Mouse (Mus musculus) gonadal fat pad, adult 2 months (tissue): Measurements from ENCODE around the gene Polrmt. TPM values are rescaled to one million over a fixed set of nuclear protein-coding genes. Genes with fewer than 3 reads are reported as not detected.
"Not testable (repeated sequence)": the region's sequence is repeated elsewhere in the genome, so short reads cannot be mapped to it uniquely, and the experiment has no call there.

ENCODE experiments used
- DNase-seq: peaks from one replicate; pipeline ENCODE4 v3.0.0-alpha.2; 2012; ENCODE audit warnings: low read depth
- polyA plus RNA-seq: library from polyadenylated mRNA; depleted of rRNA; stranded (reverse); fragments of >200 nt; gene quantifications from 2 replicates; pipeline ENCODE4 v1.2.3, GENCODE M21; 2012

Gene Polrmt
- polyA plus RNA-seq, 1 experiment, result 48.1 TPM

DNA sequence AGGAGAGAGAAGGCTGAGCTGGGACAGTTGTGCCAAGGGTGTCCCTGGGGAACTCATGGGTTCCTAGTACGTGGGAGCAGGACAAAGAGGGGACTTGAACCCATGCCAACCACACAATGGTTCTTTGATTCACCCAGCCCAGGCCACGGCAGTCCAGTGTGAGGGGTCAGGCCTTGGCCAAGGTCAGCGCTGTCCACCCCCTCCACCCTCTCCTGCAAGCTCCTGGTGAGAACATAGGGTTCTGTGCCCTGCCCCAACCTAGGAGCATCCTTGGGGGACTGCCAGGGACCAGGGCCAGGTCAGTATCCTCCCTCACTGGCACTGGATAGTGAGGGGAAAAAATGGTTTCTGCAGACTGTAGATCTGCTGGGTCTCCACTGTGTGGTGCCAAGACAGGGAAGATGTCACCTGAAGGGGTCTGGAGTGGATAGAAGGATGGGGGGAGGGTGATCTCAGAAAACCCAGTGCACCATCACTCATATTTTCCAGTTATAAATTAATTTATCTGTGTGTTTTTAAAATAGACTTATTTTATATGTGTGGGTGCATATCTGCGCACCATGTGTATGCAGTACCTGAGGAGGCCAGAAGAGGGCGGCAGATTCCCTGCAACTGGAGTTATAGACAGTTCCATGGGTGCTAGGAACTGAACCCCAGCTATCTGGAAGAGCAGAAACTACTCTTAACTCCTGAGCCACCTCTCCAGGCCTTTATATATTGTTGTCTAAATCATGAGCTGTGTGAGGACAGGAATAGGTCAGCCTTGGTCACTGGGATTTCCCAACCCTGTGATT lies 28.3 kb upstream of the Polrmt start:
- DNase-seq, result no peak

DNA sequence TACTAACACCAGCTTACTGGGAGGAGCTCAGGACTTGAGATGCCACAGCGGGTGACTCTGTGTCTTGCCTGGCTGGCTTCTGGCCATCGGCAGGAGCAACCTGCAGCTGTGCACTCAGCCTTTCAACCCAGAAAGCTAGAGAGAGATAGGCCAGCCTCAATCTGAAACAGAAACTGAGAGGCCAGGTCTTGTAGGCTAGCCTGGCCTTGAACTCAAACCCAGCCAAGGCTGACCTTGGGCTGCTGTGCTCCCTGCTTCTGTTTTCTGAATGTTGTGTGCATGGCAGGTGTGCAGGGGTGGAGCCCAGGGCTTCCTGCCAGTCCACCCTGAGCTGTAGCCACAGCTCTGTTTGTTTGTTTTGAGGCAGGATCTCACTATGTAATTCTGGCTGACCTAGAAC lies 26.8 kb upstream of the Polrmt start:
- no peak for DNase-seq

DNA sequence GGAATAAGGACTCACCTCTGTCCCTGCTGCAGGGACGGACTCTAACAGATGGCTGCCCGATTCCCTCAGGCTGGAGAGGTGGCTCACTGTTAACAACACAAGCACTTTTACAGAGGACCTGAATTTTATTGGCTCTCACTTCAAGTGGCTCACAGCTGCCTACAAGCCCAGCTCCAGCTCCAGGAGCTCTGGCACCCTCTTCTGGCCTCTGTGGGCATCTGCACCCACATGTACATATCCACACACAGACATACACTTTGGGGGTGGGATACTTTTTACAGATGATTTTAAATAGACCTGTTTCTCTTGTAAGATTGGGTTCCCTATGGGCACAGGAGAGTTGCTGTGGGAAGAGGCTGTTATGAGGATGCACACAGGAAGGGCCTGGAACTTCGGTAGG lies 25.9 kb upstream of the Polrmt start:
- no peak for DNase-seq

DNA sequence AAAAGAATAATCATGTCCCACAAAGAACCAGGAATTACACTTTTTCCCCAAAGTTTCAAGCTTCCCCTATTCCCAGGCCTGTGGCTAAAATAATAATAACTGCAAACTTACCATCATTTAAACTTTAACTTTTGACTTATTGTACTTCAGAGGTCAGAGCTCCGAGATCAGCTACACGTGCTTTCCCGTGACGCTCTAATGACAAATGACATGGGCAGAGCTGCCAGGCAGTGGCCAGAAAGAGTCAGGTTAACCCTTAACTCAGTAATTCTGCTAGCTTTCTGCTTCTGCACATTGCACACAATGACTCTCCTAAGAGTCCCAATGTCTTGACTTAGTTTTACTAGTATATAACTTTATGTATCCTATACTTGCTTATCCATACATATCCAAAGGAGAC lies 22.9 kb upstream of the Polrmt start:
- no peak for DNase-seq

DNA sequence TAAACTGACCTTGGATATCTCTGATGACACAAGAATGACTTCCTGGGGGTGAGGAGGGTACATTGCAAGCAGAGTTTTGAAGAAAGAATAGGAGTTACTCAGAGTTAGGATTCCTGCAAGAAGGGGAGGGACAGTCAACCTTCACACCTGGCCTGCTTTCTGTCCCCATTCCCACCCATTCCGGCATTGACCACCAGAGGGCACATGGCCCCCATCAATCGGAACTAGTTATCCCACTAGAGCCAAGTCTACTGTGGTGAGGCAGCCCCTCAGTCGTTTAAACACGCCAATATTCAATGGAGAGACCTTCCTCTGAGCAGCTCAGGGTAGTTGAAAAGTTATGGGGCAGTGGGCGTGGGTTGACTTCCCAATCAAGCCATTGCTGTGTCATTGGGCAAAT lies 22.0 kb upstream of the Polrmt start:
- no peak for DNase-seq

DNA sequence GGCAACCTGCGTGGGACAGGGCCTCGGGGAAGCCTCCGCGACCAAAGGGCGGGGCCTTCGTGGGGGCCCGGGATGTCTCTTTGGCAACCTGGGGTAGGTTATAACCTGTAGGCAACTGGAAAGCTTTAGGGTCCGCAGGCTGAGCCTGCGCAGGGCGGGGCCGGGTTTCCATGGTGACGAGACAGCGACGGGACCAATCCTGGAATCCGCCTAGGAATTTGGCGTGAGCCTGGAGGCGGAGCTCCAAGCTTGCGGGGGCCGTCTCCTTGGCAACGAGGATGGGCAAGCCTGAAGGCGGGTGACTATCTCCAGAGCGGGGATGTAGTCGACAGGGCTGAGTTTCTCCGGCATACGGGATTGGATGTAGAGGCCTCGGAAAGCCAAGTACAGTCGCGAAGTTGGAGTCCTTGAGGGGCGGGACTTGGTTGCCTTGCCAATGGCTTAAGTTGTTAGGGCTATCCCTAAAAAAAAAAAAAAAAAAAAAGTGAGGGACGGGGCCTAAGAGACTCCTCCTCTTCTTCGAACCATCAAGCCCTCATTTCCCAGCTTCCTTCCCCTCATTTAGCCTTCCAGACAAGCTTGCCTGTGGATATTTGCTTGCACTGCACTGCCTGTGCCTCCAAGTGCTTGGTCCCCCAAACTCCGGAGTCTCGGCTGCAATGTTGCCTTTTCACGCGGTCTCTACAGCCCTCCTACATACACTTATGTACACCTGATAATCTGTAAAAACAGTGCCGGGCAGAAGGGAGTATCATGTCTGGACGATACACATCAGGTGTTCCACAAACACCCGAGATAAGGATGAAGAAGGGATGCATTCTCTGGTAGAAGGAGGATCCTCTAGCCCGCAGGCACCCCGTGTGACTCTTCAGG lies 21.2 kb upstream of the Polrmt start:
- DNase-seq, result no peak

DNA sequence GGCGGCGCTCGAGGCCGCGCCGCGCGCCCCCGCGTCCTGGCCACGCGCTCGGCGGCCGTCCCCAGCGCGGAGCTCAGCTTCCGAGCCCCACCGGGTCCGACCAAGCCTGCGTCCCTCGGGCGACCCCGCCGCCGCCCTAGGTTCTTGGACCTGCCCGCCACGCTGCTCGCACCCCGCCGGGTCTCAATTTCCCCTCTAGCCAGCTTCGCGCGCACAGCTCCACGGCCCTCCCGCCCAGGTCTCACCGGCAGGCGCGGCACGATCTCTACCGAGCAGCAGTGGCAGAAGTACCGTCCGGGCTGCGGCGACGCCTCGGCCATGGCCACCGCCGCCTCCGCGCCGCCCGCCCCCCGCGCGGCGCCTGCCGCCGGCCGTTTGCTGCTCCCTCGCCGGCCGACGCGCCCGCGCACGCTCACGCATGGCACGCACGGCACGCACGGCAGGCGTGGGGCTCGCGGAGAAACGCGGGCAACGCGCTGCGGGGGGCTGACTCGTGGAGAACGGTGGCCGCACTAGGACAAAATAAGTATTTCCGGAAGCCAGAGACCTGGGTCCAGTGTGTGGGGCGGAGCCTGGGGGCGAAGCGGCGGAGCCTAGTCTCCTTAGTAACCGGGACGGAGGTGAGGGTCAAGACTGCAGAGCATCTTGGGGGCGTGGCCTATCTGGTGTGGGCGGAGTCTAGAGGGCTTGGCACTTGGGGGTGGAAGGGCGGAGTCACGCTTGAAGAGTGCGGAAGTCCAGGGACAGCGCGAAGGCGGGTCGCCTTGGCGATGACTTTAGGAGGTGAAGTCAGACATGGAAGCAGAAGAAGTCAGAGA lies 20.3 kb upstream of the Polrmt start, which contains the start of gene Rnf126:
Gene Rnf126, minus strand, starts transcription at position 445 of the 818 bp plus-strand sequence.
- peak; percentile 95 for DNase-seq

DNA sequence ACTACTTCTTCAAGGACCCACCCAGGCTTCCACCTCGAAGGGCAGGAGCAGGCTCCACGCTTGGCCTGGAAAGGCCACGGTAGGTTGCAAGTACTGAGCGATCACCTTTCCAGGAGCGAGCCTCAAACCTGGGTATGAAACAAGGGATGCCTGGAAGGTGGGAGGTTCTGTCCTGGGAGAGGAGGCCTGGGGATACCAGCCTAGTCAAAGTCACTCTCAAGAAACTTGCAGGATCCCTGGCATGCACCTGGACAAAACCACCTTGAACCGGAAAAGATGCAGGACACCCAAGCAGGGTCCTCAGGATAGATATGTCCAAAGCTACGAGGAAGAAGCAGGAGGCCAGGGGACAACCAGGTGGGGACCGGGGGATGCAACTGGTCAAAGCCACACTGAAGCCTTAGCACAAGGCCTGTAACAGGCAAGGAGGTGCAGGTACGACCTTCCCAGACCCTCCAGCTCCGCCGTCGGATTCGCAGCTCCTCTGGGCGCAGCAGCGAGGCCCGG lies 19.7 kb upstream of the Polrmt start:
- DNase-seq, result no peak

DNA sequence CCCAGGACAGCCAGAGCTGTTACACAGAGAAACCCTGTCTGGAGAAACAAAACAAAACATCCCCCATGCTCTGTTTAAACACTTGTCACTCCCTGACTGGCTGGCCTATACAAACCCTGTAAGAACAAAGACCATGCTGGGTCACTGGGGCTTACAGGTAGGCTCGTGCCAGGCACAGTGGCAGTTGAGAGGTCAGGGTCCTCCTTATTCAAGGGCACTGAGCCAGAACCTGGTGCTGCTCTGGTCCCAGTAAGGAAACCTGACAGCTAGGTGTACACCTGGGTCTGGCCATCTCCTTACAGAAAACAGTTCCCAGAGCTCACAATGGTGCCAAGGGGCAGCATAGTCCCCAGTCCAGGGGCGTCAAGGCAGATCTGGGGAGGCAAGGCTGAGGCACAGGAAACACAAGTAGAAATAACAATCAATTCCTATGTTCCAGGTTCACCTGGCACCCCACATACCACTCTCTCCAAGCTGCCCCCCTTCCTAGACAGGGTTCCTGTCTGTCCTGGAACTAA lies 18.9 kb upstream of the Polrmt start:
- no peak for DNase-seq

DNA sequence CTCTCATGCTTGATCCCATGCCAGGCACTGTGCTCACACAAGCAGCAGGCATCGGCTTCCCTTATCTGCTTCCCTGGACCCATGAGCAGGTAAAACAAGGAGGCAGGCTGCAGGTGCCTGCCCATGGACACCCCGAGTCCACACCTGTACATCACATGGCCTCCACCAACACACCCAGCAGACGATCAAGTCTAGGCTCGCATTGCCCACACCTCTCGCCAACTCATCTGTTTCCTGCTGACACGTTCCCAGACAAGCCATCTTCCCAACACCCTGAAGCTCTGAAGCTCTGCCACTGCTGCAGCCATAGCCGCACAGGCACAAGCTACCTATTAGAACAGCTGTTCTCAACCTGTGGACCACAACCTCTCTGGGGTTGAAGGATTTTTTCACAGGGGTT lies 17.9 kb upstream of the Polrmt start:
- peak; percentile 81 for DNase-seq

DNA sequence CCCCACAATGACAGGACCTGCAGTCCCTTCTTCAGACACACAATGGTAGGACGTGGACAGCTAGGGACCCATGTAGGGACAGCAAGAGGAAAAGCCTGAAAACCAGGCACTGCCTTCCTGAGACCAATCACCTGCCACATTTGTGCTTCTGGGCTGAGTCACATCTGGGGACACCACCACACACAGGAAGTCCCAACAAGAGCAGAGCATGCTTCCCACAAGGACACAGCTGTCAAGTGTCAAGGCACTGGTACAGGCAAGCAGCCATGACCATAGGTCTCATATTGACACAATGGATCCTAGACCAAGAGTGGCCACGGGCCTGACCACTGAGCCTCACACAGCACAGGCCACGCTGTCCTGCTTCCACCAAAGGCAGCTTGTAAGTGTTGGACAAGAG lies 16.5 kb upstream of the Polrmt start:
- no peak for DNase-seq

DNA sequence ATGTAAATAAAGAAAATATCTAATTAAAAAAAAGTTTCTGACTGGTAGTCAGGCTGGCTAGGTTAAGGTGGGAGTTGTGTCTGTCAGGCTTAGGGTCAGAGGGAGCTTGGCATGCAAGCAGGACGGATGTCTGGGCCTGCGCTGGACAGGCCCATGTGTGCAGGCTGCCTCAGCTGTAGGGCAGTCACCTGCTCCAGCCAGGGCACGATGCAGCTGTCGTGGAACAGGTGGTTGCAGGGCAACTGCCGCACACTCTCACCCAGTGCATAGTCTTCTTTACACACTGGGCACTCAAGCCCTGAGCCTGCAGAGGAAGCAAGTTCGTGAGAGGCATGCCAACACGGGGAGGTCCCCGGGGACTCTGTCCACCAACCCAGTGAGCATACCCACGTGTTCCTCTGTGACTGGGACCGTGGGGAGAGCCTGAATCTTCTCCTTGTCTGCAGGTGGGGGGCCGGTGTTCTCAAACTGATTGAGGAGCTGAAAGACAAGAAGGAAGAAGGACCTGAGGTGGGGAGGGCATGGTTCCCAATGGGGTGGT lies 14.3 kb upstream of the Polrmt start:
- DNase-seq, result no peak

DNA sequence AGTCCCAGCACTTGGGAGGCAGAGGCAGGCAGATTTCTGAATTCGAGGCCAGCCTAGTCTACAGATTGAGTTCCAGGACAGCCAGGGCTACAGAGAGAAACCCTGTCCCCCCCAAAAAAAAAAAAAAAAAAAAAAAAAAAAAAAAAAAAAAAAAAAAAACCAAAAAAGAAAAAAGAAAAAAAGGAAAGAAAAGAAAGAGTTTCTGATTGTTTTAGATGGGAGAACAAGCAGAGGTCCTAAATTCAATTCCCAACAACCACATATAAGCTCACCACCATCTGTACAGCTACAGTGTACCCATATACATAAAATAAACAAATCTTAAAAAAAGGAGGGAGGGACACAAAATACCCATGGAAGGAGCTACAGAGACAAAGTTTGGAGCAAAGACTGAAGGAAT lies 13.3 kb upstream of the Polrmt start:
- DNase-seq, result not testable (repeated sequence)

DNA sequence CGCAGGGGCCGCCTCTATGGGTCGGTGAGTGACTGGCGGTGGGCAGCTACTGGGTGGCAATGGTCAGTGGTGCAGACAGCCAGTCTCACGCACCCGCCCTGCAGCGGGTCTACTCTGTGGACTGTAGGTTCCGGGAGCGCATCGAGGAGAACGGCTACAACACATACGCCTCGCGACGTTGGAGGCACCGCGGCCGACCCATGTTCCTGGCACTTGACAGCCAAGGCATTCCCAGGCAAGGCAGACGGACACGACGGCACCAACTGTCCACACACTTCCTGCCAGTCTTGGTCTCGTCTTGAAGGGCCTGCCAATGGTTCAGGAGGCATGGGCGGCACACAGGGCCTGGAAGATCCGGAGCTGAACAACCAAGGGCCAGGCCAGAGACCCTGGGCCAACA lies 10.3 kb upstream of the Polrmt start:
- no peak for DNase-seq

DNA sequence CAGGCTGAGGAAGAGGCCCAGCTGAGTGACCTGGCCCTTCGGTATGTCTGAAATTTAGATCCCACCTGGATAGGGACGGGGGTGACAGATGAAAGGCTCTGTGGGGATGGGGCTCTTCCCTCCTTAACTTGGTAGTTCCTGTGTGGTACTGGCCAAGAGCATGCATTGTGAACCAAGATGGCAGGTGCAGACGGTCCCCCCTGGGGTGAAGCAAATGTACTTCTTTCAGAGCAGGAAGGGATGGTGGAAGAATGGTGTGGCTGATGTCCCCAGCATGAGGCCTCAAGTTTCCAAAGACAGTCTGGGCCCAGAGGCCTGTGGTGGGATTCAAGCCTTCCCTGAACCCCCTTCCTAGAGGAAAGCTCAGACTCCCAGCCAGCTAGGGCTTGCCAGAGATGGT lies 9.5 kb upstream of the Polrmt start:
- no peak for DNase-seq

DNA sequence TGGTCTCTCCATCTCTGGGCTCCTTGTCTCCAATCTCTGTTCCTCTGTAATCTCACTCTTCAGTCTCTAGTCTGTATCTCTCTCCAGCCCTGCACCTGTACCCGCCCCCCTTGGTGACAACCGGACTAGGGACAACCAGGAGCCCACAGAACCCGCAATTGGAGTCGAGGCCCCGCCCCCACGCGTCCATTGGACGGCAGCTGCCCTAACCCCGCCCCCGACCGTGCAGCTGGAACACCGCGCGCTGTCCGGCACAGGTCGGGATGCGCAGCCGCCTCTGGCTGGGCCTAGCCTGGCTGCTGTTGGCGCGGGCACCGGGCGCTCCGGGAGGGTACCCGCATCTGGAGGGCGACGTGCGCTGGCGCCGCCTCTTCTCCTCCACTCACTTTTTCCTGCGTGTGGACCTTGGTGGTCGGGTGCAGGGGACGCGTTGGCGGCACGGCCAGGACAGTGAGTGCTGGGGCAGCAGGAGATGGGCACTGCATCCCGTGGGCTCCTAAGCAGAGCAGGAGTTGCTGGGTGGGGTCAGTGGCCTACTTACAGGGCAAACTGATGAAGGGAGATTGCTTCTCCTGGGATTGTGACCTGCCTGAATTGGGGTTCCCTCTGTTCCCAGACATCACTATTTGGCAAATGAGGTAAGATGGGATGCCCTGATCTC lies 8.6 kb upstream of the Polrmt start, which contains the start of gene Fgf22:
Gene Fgf22, plus strand, starts transcription at position 221 of the 661 bp plus-strand sequence.
- DNase-seq, result no peak

DNA sequence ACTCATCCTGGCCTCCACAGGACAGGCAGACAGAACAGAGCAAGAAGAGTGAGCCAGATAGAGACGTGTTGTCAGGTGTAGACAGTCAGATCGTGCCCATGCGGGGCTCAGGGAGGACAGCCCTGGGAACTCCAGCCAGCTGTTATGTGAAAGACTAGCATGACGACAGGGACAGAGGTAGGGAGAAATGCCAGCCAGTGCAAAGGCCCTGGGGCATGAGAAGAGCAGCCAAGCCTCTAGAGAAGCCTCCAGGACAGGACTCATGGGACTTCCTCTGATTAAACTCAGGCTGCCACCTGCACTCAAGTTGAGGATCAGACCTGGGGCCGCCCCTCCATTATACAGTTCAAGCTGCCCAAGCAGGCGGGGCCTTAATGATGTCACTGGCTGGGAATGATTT lies 2.1 kb upstream of the Polrmt start:
- DNase-seq, result no peak

DNA sequence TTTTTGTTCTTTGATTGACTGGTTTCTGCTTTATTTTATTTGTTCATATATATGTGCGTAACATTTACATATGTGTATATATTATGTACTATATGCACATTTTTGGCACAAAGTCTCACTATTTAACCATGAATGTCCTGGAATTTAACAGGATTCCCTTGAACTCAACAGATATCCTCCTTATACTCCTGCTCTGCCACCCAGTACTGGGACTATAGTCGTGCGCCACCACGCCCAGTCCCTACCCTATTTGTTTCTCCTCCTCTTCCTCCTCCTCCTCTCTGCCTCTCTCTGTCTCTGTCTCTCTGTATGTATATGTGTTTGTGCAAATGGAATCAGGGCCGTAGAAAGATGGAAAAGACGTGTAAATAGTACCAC lies 382 bp upstream of the Polrmt start:
- no peak for DNase-seq

DNA sequence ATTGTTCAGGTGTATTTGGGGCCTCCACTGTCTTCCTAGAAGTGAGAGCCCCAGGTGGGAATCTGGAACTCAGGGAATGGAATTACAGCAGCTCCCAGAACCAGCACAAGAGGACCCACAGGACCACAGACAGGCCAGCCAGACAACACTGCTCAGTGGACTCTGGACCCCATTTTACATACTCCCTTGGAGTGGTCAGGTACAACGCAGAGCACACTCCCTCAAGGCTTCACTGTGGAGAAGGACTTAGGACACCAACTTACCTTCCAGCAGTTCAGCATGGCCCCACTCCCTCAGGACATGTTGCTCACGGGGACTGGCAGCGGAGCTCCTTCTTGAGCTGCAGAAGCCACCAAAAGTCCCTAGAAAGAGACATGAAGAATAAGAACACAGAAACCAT lies 970 bp downstream of the Polrmt start:
- no peak for DNase-seq

DNA sequence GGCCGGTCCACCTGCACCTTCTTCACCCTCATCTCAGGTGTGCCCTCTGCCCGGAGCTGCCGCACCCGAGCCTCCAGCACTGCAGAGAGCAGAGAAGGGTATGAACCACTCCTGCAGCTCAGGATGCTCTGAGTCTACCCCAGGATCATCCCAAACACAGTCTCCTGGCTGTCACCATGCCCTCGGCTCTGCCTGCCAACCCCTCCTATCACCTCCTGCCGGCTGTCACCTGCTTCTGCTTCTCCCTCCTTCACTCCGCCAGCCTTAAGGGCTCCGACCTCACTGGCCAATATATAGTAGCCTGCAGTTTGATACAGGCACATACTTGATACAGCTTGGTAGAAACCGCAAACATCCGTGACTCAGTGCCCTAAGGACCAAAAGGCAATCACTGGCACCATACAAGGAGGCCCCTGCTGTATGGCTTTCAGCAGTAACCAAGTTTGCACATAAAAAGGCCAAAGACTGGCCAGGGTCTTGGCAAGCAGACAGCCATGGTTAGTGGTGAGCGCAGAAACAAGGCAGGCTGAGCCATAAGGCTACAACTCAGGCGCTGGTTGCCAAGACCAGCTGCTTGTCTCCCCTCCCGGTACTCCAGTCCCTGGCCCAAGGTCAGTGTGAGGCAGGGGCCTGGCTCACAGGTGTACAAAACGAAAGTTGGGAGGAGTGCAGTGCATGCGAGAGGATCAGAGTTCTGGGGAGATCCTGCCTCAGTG lies 2.6 kb downstream of the Polrmt start:
- no peak for DNase-seq
